Mouse (Mus musculus): ENCODE measurements around the gene Gm3500.
"Not testable (repeated sequence)": the region's sequence is repeated elsewhere in the genome, so short reads cannot be mapped to it uniquely, and the experiment has no call there.

DNA sequence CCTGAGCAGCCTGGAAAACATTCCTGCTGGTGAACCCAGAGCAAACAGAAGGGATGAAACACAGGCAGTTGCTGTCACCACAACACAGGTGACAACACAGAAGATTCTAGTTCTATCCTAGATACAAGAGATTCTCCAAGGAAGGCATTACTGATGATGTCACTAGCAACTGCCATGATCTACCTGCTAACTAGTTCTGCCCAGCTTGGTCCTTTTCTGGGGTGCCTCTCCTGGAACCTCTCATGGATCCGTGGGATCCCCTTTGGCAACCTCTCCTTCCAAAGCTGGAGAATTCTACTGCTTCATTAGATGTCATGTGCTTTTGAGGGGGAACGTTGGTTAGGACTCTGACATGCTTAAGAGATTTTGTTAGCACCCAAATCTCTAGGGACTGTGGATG is 54.0 kb downstream of the Gm3500 start, which contains the start of gene Gm3542:
- TF ChIP-seq CTCF (IDR thresholded peaks at IDR 0.05; ENCODE audit: borderline replicate concordance, insufficient read depth, low read depth, low read length); POLR2A (IDR thresholded peaks at IDR 0.05; ENCODE audit: borderline replicate concordance, insufficient read depth, low read length): not testable (repeated sequence)
